ENCODE assay signal across 8 mouse cellular contexts in genomic region chr10:14017822-14018364, GRCm38 (mm10). TPM values are rescaled to one million over a fixed set of nuclear protein-coding genes. Genes with fewer than 3 reads are reported as not detected.
DNase-seq lines count a peak whose midpoint lies in the region; ATAC-seq and TF ChIP-seq lines count a peak whose summit lies in the region.

No protein-coding gene starts in this region.

- no peak for TF ChIP-seq POLR2A in limb, embryonic 14.5 days (IDR thresholded peaks at IDR 0.05; ENCODE audit: borderline replicate concordance, extremely low read depth, insufficient read depth, insufficient read length)

- peak overlapping the region; percentile 21; the same call in 1 of the 2 replicates for H3K9ac ChIP-seq in forebrain, embryonic 11.5 days (ENCODE audit: low read length)
- peak overlapping the region; percentile 53 for H3K9ac ChIP-seq in hindbrain, embryonic 16.5 days (ENCODE audit: low read depth, low read length)
- H3K9ac ChIP-seq in limb, embryonic 14.5 days (ENCODE audit: low read depth, low read length, severe bottlenecking), result 0 out of 2 replicates have a peak overlapping the region, but pooled peaks have one; percentile 3
- no peak overlapping the region for H3K9ac ChIP-seq in neural tube, embryonic 14.5 days (replicated peaks; ENCODE audit: low read depth, low read length)

- H3K36me3 ChIP-seq in forebrain, embryonic 11.5 days (ENCODE audit: control insufficient read depth, insufficient read depth, low read length), result no peaks in the 10 kb centered on the region
- H3K36me3 ChIP-seq in hindbrain, embryonic 16.5 days (ENCODE audit: control insufficient read depth, insufficient read depth, low read length), result no peaks in the 10 kb centered on the region
- no peaks in the 10 kb centered on the region for H3K36me3 ChIP-seq in limb, embryonic 14.5 days (ENCODE audit: control insufficient read depth, insufficient read depth, low read length)
- no peaks in the 10 kb centered on the region for H3K36me3 ChIP-seq in neural tube, embryonic 14.5 days (ENCODE audit: control insufficient read depth, insufficient read depth, low read length)

- 0 out of 2 replicates have a peak, but pooled peaks have one; percentile 18 for ATAC-seq in forebrain, embryonic 11.5 days (replicated peaks; ENCODE audit: low FRiP score)
- ATAC-seq in hindbrain, embryonic 16.5 days, result peak; percentile 73
- peak; percentile 75 for ATAC-seq in limb, embryonic 14.5 days (ENCODE audit: low FRiP score, low read depth)
- ATAC-seq in neural tube, embryonic 14.5 days (ENCODE audit: low read depth), result peak; percentile 48; the same call in 1 of the 2 replicates

- H3K4me2 ChIP-seq in forebrain, embryonic 11.5 days (ENCODE audit: low read depth, low read length, severe bottlenecking), result peak overlapping the region; percentile 35; the same call in 1 of the 2 replicates
- H3K4me2 ChIP-seq in hindbrain, embryonic 16.5 days (ENCODE audit: low read length), result peak overlapping the region; percentile 57
- H3K4me2 ChIP-seq in limb, embryonic 14.5 days (replicated peaks; ENCODE audit: low read depth, low read length, severe bottlenecking), result peak overlapping the region; percentile 39
- peak overlapping the region; percentile 36 for H3K4me2 ChIP-seq in neural tube, embryonic 14.5 days (ENCODE audit: low read depth, low read length)

- H3K27me3 ChIP-seq in forebrain, embryonic 11.5 days (ENCODE audit: control insufficient read depth, insufficient read depth, low read length), result no peaks in the 10 kb centered on the region
- no peaks in the 10 kb centered on the region for H3K27me3 ChIP-seq in hindbrain, embryonic 16.5 days (replicated peaks; ENCODE audit: control insufficient read depth, insufficient read depth, low read length)
- no peaks in the 10 kb centered on the region for H3K27me3 ChIP-seq in limb, embryonic 14.5 days (ENCODE audit: control insufficient read depth, insufficient read depth, low read length)
- no peaks in the 10 kb centered on the region for H3K27me3 ChIP-seq in neural tube, embryonic 14.5 days (ENCODE audit: control insufficient read depth, insufficient read depth, low read length)

- no peak overlapping the region for H3K27ac ChIP-seq in forebrain, embryonic 11.5 days (ENCODE audit: low read depth, low read length)
- peak overlapping the region; percentile 25; the same call in 1 of the 2 replicates for H3K27ac ChIP-seq in hindbrain, embryonic 16.5 days (ENCODE audit: low read depth, low read length)
- peak overlapping the region; percentile 21; the same call in 1 of the 2 replicates for H3K27ac ChIP-seq in limb, embryonic 14.5 days (replicated peaks; ENCODE audit: low read depth, low read length)
- H3K27ac ChIP-seq in neural tube, embryonic 14.5 days (ENCODE audit: low read depth, low read length), result peak overlapping the region; percentile 28; the same call in 1 of the 2 replicates

- no peaks in the 10 kb centered on the region for H3K9me3 ChIP-seq in forebrain, embryonic 11.5 days (ENCODE audit: control insufficient read depth, low read length)
- no peaks in the 10 kb centered on the region for H3K9me3 ChIP-seq in hindbrain, embryonic 16.5 days (ENCODE audit: control insufficient read depth, low read length)
- no peaks in the 10 kb centered on the region for H3K9me3 ChIP-seq in limb, embryonic 14.5 days (ENCODE audit: control insufficient read depth, low read length)
- no peaks in the 10 kb centered on the region for H3K9me3 ChIP-seq in neural tube, embryonic 14.5 days (ENCODE audit: control insufficient read depth, low read length)

- H3K4me1 ChIP-seq in forebrain, embryonic 11.5 days (replicated peaks; ENCODE audit: control insufficient read depth, insufficient read depth, low read length), result peaks cover 6% of the 10 kb centered on the region; the same call in 1 of the 2 replicates
- peaks cover 9% of the 10 kb centered on the region for H3K4me1 ChIP-seq in hindbrain, embryonic 16.5 days (ENCODE audit: control insufficient read depth, insufficient read depth, low read depth, low read length)
- peaks cover 12% of the 10 kb centered on the region for H3K4me1 ChIP-seq in limb, embryonic 14.5 days (ENCODE audit: control insufficient read depth, insufficient read depth, low read length)
- H3K4me1 ChIP-seq in neural tube, embryonic 14.5 days (ENCODE audit: control insufficient read depth, insufficient read depth, low read length), result peaks cover 14% of the 10 kb centered on the region

- WGBS in forebrain, embryonic 11.5 days, result 7% methylated on average over 12 of the region's 12 CpGs
- WGBS in hindbrain, embryonic 16.5 days, result 3% methylated on average over 12 of the region's 12 CpGs
- 4% methylated on average over 12 of the region's 12 CpGs for WGBS in limb, embryonic 14.5 days
- WGBS in neural tube, embryonic 14.5 days, result 4% methylated on average over 12 of the region's 12 CpGs

- peak; percentile 43 to 58 for DNase-seq in cerebellum, postnatal 25 days
- no peak for DNase-seq in cerebellum, postnatal 36 days
- peak; percentile 57 to 90 for DNase-seq in adrenal gland, adult (ENCODE audit: inconsistent age in 2 of 2, low spot score in 1 of 2)
- DNase-seq in forebrain, embryonic 11.5 days (ENCODE audit: low spot score), result peak; percentile 54
- peak; percentile 65 for DNase-seq in limb, embryonic 14.5 days (ENCODE audit: low spot score)
- no peak for DNase-seq in ovary, adult 18-20 months (ENCODE audit: low spot score)

- H3K4me3 ChIP-seq in forebrain, embryonic 11.5 days (ENCODE audit: low read depth, low read length), result no peak overlapping the region
- H3K4me3 ChIP-seq in hindbrain, embryonic 16.5 days (ENCODE audit: low read length), result peak overlapping the region; percentile 39
- peak overlapping the region; percentile 11; the same call in 1 of the 2 replicates for H3K4me3 ChIP-seq in limb, embryonic 14.5 days (replicated peaks; ENCODE audit: low read length)
- H3K4me3 ChIP-seq in neural tube, embryonic 14.5 days (ENCODE audit: low read depth, low read length), result peak overlapping the region; percentile 13; the same call in 1 of the 2 replicates

RNA-seq across cellular contexts. Expression of gene Hivep2, which starts 52.0 kb away (rescaled TPM):
- 3.6 and 4.7 TPM in 2 replicates for polyA plus RNA-seq in forebrain, embryonic 11.5 days (2014; fragmentation: Nextera tagmentation; extraction: Ambion mirVana)
- 10.6 and 12.5 TPM in 2 replicates for polyA plus RNA-seq in hindbrain, embryonic 16.5 days (2015; fragmentation: Nextera tagmentation; extraction: Ambion mirVana)
- 11.5 and 12.1 TPM in 2 replicates for polyA plus RNA-seq in limb, embryonic 14.5 days (2012; rRNA removed)
- 11.7 and 12.9 TPM in 2 replicates for polyA plus RNA-seq in limb, embryonic 14.5 days (2014; fragmentation: Nextera tagmentation; extraction: Ambion mirVana)
- 16.7 and 21.0 TPM in 2 replicates for polyA plus RNA-seq in neural tube, embryonic 14.5 days (2014; fragmentation: Nextera tagmentation; extraction: Ambion mirVana)

Comparison
In these comparisons a context has a peak if more than half of its experiments do, and no peak if none do; other contexts are left out.
1. DNase-seq: peak in cerebellum, postnatal 25 days (2 of 2), adrenal gland, adult (2 of 2), forebrain, embryonic 11.5 days (single experiment) and limb, embryonic 14.5 days (single experiment); none in cerebellum, postnatal 36 days (0 of 2) and ovary, adult 18-20 months (single experiment).
2. ATAC-seq: peak in every context shown above with its lines; median percentile 75 in limb, embryonic 14.5 days; 73 in hindbrain, embryonic 16.5 days; 48 in neural tube, embryonic 14.5 days; 18 in forebrain, embryonic 11.5 days.
3. Peak in every context shown above with its lines, with median percentiles within 50 percentile points of each other: H3K4me2 ChIP-seq.